Mouse (Mus musculus): ENCODE results near the gene Chmp3. TPM values are rescaled to one million over a fixed set of nuclear protein-coding genes. Genes with fewer than 3 reads are reported as not detected.

Chmp3 gene
- 69.6 and 70.3 TPM in 2 replicates for polyA plus RNA-seq (2014; fragmentation: Nextera tagmentation; extraction: Ambion mirVana)

GRCm38 (mm10) chr6:71543686-71544499 lies at the start of gene Chmp3:
TSS of gene Chmp3 (plus strand) at chr6:71543797.
- DNase-seq (ENCODE audit: low spot score) (peak; percentile 94), ATAC-seq (ENCODE audit: low read depth) (peak; percentile 99)
- H3K9ac ChIP-seq (ENCODE audit: low read depth, low read length): peak within 1 kb of the TSS; percentile 94
- H3K27ac ChIP-seq (replicated peaks; ENCODE audit: low read depth, low read length): peak within 1 kb of the TSS; percentile 97
- H3K4me2 ChIP-seq (ENCODE audit: low read depth, low read length): peak within 1 kb of the TSS; percentile 66
- H3K9me3 ChIP-seq (ENCODE audit: control insufficient read depth, low read length): no peaks in the 10 kb centered on the region
- H3K4me3 ChIP-seq (ENCODE audit: low read depth, low read length): peak within 1 kb of the TSS; percentile 65
- no peaks in the 10 kb centered on the region for H3K27me3 ChIP-seq (replicated peaks; ENCODE audit: control insufficient read depth, insufficient read depth, low read length)
- under 1% methylated on average over 42 of the region's 59 CpGs for WGBS
- H3K4me1 ChIP-seq (ENCODE audit: control insufficient read depth, insufficient read depth, low read length): no peaks in the 10 kb centered on the region
- peaks cover 5% of the 10 kb centered on the region; the same call in 1 of the 2 replicates for H3K36me3 ChIP-seq (ENCODE audit: control insufficient read depth, insufficient read depth, low read length)

- DNase-seq (ENCODE audit: low spot score) (peak; percentile 36), ATAC-seq (ENCODE audit: low read depth) (peak; percentile 20)
- peak overlapping the region; percentile 80 for H3K4me2 ChIP-seq (ENCODE audit: low read depth, low read length)
- H3K4me3 ChIP-seq (ENCODE audit: low read depth, low read length): peak overlapping the region; percentile 85
- peak overlapping the region; percentile 99 for H3K9ac ChIP-seq (ENCODE audit: low read depth, low read length)
- no peaks in the 10 kb centered on the region for H3K27me3 ChIP-seq (replicated peaks; ENCODE audit: control insufficient read depth, insufficient read depth, low read length)
- WGBS: under 1% methylated on average over 29 of the region's 46 CpGs
- H3K4me1 ChIP-seq (ENCODE audit: control insufficient read depth, insufficient read depth, low read length): peaks cover 18% of the 10 kb centered on the region
- H3K9me3 ChIP-seq (ENCODE audit: control insufficient read depth, low read length): no peaks in the 10 kb centered on the region
- peak overlapping the region; percentile 99 for H3K27ac ChIP-seq (replicated peaks; ENCODE audit: low read depth, low read length)
- H3K36me3 ChIP-seq (ENCODE audit: control insufficient read depth, insufficient read depth, low read length): peaks cover 14% of the 10 kb centered on the region; the same call in 1 of the 2 replicates
These were observed 49.1 kb upstream of the Chmp3 start for GRCm38 (mm10) chr6:71494341-71495020.

- Histone ChIP-seq H3K36me3 (ENCODE audit: control insufficient read depth, insufficient read depth, low read length) (peaks cover 41% of the 10 kb centered on the region), H3K9ac (ENCODE audit: low read depth, low read length) (no peak overlapping the region), H3K27me3 (replicated peaks; ENCODE audit: control insufficient read depth, insufficient read depth, low read length) (no peaks in the 10 kb centered on the region), H3K4me3 (ENCODE audit: low read depth, low read length) (no peak overlapping the region), H3K4me1 (ENCODE audit: control insufficient read depth, insufficient read depth, low read length) (peaks cover 7% of the 10 kb centered on the region), H3K4me2 (ENCODE audit: low read depth, low read length) (no peak overlapping the region), H3K27ac (replicated peaks; ENCODE audit: low read depth, low read length) (no peak overlapping the region), H3K9me3 (ENCODE audit: control insufficient read depth, low read length) (no peaks in the 10 kb centered on the region)
- no peak for DNase-seq (ENCODE audit: low spot score)
- 86% methylated on average over 3 of the region's 3 CpGs for WGBS
- ATAC-seq (ENCODE audit: low read depth): no peak
These were observed 43.0 kb upstream of the Chmp3 start for GRCm38 (mm10) chr6:71500575-71500974.

GRCm38 (mm10) chr6:71503001-71503400 lies 40.6 kb upstream of the Chmp3 start:
- 66% methylated on average over 4 of the region's 4 CpGs for WGBS

GRCm38 (mm10) chr6:71503670-71504069 lies 39.9 kb upstream of the Chmp3 start:
- Histone ChIP-seq H3K27ac (replicated peaks; ENCODE audit: low read depth, low read length) (no peak overlapping the region), H3K4me2 (ENCODE audit: low read depth, low read length) (no peak overlapping the region), H3K4me3 (ENCODE audit: low read depth, low read length) (no peak overlapping the region), H3K9ac (ENCODE audit: low read depth, low read length) (no peak overlapping the region), H3K36me3 (ENCODE audit: control insufficient read depth, insufficient read depth, low read length) (peaks cover 34% of the 10 kb centered on the region), H3K27me3 (replicated peaks; ENCODE audit: control insufficient read depth, insufficient read depth, low read length) (no peaks in the 10 kb centered on the region), H3K9me3 (ENCODE audit: control insufficient read depth, low read length) (no peaks in the 10 kb centered on the region), H3K4me1 (ENCODE audit: control insufficient read depth, insufficient read depth, low read length) (no peaks in the 10 kb centered on the region)
- no peak for ATAC-seq (ENCODE audit: low read depth)
- DNase-seq (ENCODE audit: low spot score): no peak

More at GRCm38 (mm10) chr6:71503001-71503400, 40.6 kb upstream of the Chmp3 start:
- ATAC-seq (ENCODE audit: low read depth): no peak
- no peak overlapping the region for H3K9ac ChIP-seq (ENCODE audit: low read depth, low read length)
- no peaks in the 10 kb centered on the region for H3K4me1 ChIP-seq (ENCODE audit: control insufficient read depth, insufficient read depth, low read length)
- H3K36me3 ChIP-seq (ENCODE audit: control insufficient read depth, insufficient read depth, low read length): peaks cover 39% of the 10 kb centered on the region
- DNase-seq (ENCODE audit: low spot score): peak; percentile 16
- no peak overlapping the region for H3K4me2 ChIP-seq (ENCODE audit: low read depth, low read length)
- H3K4me3 ChIP-seq (ENCODE audit: low read depth, low read length): no peak overlapping the region
- no peaks in the 10 kb centered on the region for H3K27me3 ChIP-seq (replicated peaks; ENCODE audit: control insufficient read depth, insufficient read depth, low read length)
- no peak overlapping the region for H3K27ac ChIP-seq (replicated peaks; ENCODE audit: low read depth, low read length)
- no peaks in the 10 kb centered on the region for H3K9me3 ChIP-seq (ENCODE audit: control insufficient read depth, low read length)

GRCm38 (mm10) chr6:71504091-71504490 lies 39.5 kb upstream of the Chmp3 start:
- H3K4me1 ChIP-seq (ENCODE audit: control insufficient read depth, insufficient read depth, low read length): no peaks in the 10 kb centered on the region
- no peaks in the 10 kb centered on the region for H3K27me3 ChIP-seq (replicated peaks; ENCODE audit: control insufficient read depth, insufficient read depth, low read length)
- no peak overlapping the region for H3K4me2 ChIP-seq (ENCODE audit: low read depth, low read length)
- H3K4me3 ChIP-seq (ENCODE audit: low read depth, low read length): no peak overlapping the region
- no peaks in the 10 kb centered on the region for H3K9me3 ChIP-seq (ENCODE audit: control insufficient read depth, low read length)
- H3K9ac ChIP-seq (ENCODE audit: low read depth, low read length): no peak overlapping the region
- ATAC-seq (ENCODE audit: low read depth) (no peak), DNase-seq (ENCODE audit: low spot score) (no peak)
- WGBS: 68% methylated on average over 4 of the region's 4 CpGs
- H3K27ac ChIP-seq (replicated peaks; ENCODE audit: low read depth, low read length): no peak overlapping the region
- H3K36me3 ChIP-seq (ENCODE audit: control insufficient read depth, insufficient read depth, low read length): peaks cover 37% of the 10 kb centered on the region

DNA sequence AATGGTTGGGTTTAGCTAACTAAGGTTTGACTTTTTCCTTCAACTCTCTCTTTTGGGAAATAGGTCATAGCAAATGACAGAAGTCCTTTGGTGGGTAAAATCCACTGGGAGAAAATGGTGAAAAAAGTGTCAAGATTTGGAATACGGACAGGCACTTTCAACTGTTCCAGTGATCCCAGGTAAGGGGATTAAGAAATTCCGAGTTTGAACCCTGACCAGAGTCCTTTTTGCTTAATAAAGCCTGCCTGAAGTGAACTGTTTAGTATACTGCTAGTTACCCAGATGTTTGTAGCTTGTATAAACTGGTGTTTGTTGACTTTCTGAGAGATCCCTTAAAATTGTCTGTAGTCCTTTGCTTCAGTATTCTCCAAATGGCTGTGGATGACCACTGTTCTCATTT lies 37.9 kb upstream of the Chmp3 start:
- Histone ChIP-seq H3K4me2 (ENCODE audit: low read depth, low read length) (no peak overlapping the region), H3K27me3 (replicated peaks; ENCODE audit: control insufficient read depth, insufficient read depth, low read length) (no peaks in the 10 kb centered on the region), H3K9me3 (ENCODE audit: control insufficient read depth, low read length) (no peaks in the 10 kb centered on the region), H3K27ac (replicated peaks; ENCODE audit: low read depth, low read length) (no peak overlapping the region), H3K9ac (ENCODE audit: low read depth, low read length) (no peak overlapping the region), H3K4me1 (ENCODE audit: control insufficient read depth, insufficient read depth, low read length) (no peaks in the 10 kb centered on the region), H3K4me3 (ENCODE audit: low read depth, low read length) (no peak overlapping the region), H3K36me3 (ENCODE audit: control insufficient read depth, insufficient read depth, low read length) (peaks cover 45% of the 10 kb centered on the region)
- WGBS: 96% methylated on average over 2 of the region's 2 CpGs
- no peak for ATAC-seq (ENCODE audit: low read depth)
- no peak for DNase-seq (ENCODE audit: low spot score)

- Histone ChIP-seq H3K4me1 (ENCODE audit: control insufficient read depth, insufficient read depth, low read length) (no peaks in the 10 kb centered on the region), H3K27ac (replicated peaks; ENCODE audit: low read depth, low read length) (no peak overlapping the region), H3K9me3 (ENCODE audit: control insufficient read depth, low read length) (no peaks in the 10 kb centered on the region), H3K4me3 (ENCODE audit: low read depth, low read length) (no peak overlapping the region), H3K4me2 (ENCODE audit: low read depth, low read length) (no peak overlapping the region), H3K27me3 (replicated peaks; ENCODE audit: control insufficient read depth, insufficient read depth, low read length) (no peaks in the 10 kb centered on the region), H3K36me3 (ENCODE audit: control insufficient read depth, insufficient read depth, low read length) (no peaks in the 10 kb centered on the region), H3K9ac (ENCODE audit: low read depth, low read length) (no peak overlapping the region)
- 87% methylated on average over 4 of the region's 4 CpGs for WGBS
- no peak for ATAC-seq (ENCODE audit: low read depth)
- DNase-seq (ENCODE audit: low spot score): no peak
These were observed 24.1 kb upstream of the Chmp3 start for GRCm38 (mm10) chr6:71519476-71519875.

Data from embryonic facial prominence, embryonic 14.5 days (tissue).